Mouse (Mus musculus) right cerebral cortex, adult 18-20 months (tissue): ENCODE data around the gene 1700034J05Rik.

ENCODE experiments used
- DNase-seq: peaks from one replicate; pipeline ENCODE4 v3.0.0; 2022; ENCODE audit warnings: mixed read lengths

1700034J05Rik gene

DNA sequence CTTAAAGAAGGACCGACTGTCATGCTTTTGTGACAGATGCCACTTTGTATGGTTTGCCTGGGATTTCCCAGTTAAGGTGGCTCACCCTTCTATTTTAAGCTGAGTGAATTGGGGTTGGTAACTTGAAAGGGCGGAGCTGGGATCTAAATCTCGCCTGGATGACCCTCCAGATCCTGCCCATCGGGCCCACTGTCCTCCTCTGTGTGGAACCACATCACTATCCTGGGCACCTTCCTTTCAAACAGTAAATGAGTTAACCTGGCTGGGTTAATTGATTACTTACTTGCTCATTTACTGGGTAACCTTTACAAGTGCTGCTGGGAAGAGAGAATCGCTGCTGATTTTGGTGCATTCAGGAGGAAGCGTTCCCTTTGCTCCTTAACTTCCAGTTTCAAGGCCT is 35.9 kb downstream of the 1700034J05Rik start:
- DNase-seq: no peak

- DNase-seq: no peak
Measured at GRCm38 (mm10) chr6:146917396-146917795, 36.8 kb downstream of the 1700034J05Rik start.

DNA sequence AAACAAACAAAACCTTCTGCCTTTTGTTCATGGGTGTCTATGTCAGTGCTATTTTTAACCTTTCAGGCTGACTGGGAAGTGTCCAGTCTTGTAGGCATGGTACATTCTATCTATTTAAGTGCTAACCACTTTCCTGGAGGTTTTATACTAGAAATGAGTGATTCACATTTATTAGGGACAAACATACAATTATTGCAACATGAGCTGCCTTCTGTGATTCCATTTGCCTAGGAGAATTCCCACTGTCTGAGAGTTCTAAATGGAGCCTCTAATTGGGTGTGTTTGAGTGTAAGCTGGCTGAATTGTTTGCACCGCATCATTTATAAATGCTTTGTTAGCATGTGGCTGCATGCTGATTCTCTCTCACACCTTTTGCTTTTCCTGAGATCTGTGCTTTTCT is 38.4 kb downstream of the 1700034J05Rik start:
- DNase-seq: no peak

DNA sequence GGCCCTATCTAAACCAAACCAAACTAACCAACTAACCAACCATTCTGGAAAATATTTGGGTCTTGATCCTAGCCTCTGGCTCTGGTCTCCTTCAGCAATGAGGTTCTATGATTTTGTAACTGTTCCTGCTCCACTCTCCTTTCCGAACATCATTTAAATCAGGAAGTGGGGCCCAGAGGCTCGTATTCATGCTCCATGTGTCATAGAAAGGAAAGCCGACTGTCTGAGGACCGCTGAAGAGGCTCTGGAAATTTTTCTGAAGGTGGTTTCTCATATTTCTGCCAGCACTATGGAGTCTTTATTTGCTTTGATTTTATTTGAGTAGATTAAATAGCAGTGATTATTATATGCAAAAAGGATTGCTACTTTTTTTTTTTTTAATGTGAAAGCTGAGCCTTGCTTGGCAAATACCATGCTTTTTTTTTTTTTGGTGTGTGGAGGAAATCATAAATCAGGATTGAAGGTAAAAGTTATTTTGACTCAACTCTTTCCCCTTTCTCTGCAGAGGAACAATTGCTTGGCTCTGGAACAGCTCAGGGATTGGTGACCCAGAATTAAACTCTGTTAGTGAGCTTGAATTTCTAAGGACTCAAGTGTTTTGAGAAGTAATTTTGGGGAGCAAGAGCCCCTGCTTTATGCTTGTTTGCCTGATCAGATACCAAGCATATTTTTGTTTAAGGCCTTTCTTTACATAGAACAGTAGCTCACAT is 40.6 kb downstream of the 1700034J05Rik start:
- no peak for DNase-seq

DNA sequence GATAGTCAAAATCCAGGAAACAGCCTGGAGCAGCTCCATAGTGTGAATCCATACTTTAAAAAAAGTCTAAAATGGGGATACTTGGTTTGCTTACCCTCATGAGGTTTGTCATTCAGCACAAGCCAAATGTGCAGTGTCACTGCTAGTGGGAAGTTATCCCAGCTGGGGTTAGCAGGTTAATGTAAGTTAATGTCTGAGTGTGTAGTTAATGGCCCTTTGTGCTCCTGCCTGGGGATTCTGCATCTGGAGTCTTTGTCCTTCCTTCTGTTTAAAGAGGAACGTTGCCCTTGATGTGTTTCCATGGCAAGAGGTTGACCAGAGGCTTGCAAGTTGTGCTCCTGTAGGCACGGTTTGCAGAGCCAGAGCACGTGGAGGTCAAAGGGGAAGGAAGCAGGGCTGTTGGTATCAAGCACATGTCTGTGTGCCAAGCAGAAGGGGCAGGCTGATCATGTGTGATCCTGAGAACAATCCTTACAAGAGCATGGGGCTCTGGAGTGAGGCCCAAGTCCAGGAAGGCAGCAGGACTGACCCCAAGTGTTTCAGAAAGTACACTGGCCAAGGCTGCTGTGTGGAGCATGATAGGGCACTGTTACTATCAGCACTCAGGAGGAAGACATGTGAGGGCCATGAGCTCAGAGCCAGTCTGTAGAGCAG is 41.3 kb downstream of the 1700034J05Rik start:
- no peak for DNase-seq

DNA sequence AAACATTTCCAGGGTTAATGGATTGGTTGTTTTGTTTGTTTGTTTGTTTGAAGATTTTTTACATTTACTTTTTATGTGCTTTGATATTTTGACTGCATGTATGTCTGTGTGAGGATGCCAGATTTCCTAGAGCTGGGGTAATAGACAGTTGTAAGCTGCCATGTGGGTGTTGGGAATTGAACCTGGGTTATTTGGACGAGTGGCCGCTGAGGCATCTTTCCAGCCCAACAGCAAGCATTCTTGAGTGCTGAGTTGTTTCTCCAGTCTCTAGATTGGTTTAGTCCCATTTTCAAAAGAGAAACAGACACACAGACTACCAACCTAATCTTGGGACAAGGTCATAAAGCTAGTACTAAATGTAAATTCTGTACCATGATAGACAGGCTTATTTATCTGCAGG is 43.4 kb downstream of the 1700034J05Rik start:
- DNase-seq: no peak

DNA sequence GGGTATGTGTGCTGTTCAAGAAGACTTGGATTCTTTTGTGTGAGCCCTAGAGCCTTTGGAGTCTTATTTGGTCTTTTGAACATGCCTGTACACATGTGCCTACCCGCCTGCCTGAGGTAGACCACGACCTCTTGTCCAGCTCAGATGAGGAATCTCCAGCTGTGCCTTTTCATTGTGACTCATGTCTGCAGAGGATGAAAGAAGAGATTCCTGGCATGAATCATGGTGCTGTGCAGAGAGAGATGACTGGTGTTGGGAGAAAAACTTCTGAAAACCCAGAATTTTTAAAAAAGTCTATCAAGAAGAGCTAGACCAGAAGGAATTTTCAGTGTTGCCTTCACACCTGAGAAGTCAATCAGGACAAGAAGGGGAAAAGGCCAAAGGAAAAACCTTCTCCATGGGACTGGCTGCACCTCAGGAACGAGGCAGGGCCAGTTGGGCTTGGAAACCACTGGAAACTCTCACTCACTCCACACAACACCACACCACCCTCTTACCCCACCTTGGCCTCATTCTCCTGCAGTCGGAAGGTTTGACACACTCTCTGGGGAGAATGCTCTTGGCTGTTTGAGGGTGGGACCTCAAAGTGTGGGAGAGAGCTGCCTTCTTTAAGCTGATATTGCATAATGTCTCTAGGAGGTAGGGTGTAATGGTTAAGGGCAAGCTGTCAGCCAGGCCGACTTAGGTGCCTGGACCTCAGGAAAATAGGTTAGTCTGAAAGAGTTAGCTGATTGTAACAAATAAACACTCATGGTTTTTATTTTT is 44.3 kb downstream of the 1700034J05Rik start:
- no peak for DNase-seq

DNA sequence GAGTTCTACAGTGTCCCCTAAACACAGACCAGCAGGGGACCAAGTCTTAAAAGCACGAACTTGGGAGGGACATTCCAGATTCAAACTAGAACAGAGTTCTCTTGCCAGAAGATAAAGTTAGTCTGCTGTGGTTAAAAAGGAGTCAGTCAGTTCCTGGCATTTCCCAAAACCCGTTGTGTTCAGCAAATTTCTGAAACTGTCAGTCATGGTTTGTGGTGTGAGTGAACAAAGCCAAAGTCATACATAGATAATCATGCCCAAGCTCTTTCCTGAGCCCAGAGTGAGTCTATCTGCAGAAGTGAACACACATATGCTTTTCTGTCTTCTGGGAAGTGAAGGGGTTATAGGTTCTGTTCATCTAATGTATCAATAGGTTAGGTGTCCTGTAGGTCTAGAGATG is 45.4 kb downstream of the 1700034J05Rik start:
- no peak for DNase-seq

DNA sequence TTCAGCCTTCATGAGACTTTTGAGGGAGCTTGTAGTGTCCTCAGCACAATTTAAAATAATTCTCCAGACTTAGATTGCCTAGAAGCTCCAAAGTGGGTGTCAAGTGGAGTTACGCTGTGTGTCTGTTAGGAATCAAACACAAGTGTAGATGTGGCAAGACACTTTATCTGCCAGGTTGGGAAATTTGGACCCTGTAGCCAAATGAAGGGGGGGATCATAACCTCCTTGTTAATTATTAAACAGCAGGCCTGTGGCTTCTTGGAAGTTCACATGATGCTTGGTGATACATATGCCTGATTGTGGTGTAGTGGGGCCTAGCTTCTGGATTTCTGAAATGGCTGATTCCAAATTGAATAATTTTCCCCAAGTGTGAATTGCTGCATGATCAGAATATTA is 46.4 kb downstream of the 1700034J05Rik start:
- DNase-seq: no peak

DNA sequence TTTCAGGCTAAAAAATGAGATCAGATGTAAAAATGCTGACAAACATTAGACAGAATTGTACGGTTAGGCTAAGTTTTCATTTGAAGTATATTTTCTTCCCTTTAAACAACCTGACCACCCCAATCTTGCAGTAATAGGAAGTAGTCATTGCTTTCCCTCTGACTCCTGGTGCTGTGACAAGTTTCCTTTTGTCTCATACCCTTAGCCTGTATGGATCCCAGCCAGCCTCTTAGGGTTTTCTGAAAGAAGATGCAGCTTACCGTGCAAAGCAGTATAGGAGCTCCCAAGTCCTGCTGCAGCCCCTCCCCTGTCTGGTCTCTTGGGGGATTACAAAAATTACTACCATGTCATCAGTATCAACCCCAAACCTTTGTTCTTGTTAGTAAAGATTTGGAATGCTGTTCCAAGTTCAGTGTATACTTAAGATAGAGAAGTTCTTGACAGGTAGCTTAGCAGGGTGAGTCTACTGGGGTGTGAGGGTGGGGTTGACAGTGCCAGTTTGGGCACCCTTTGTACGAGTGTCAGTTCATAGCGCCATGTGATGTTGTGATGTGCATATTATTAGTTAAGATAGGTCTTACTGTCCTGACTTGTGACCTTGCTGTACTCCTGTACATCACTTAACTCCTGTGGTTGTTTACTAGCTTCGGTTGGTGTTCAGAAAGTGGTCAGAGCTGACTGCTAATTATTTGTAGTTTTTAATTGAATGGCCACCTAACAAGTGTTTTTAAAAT is 47.0 kb downstream of the 1700034J05Rik start:
- no peak for DNase-seq

DNA sequence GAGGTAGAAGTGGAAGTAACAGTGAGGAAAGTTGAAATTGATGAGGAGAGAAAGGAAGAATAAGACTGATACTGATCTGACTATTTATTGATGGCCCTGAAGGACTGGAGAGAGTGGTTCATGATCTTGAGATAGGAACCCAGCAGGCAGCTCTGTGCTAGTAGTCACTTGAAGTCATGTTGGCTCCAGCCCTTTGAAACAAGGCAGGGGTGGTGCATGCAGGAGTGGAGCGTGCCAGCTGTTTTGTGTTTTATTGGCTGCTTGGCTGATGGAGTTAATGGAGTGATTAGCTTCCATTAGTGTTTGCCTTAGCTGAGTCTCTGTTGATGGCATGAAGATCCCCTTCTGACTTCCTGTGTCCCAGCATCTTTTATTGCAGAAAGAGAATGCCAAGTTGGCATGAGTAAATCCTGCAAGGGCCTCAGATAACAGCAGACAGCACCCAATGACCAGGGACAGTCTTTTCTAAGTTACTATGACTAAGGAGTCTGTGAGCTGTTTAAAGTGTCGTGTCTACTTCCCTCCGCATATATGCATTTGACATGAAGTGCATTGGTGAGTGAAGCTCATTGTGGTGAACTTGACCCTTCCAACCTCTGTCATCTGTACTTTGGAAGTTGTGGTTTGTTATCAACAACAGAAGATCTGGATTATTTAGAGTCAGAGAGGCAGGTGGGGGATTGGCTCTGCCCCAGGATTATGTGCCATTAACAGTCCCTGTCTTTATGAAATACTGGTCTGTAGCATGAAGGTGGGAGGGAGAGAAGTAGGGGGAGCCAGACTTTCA is 48.0 kb downstream of the 1700034J05Rik start:
- DNase-seq: no peak

DNA sequence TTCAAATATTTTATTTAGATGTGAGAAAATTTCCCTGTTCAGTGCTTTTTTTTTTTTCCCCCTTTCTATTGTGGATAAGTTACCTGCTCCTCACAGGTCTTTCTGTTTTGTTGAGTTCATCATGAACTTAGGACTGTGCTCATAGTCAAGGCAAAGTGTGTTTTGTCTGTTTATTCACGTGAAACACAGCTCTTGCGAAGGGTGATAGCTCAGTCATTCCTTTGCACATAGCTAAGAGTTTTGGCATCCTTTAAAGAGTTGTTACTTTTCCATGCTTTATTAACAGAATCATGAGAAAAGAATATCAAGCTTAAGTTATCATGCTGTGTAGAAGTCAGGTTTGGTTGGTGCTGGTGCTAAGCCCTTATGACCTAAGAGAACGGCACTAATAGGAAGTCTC is 49.5 kb downstream of the 1700034J05Rik start:
- DNase-seq: no peak

- DNase-seq: no peak
Measured at GRCm38 (mm10) chr6:146903632-146904031, 50.6 kb downstream of the 1700034J05Rik start.

GRCm38 (mm10) chr6:146901929-146902328 is 52.3 kb downstream of the 1700034J05Rik start:
- DNase-seq: no peak
